Comparison of ENCODE assay signal across 17 mouse cellular contexts in genomic region chr6:6279646-6280045, GRCm38 (mm10).
DNase-seq lines count a peak whose midpoint lies in the region; ATAC-seq and TF ChIP-seq lines count a peak whose summit lies in the region.
"Had no signal": no experiment of that assay in that cellular context is flagged by ENCODE, and none has a peak within 500 bp of the region (broad histone marks: within the 10 kb centered on the region; RNA-seq: fewer than 3 reads in every experiment).

No protein-coding gene starts in this region.

- no peaks in the 10 kb centered on the region for H3K27me3 ChIP-seq in liver, embryonic 14.5 days (ENCODE audit: control insufficient read depth, insufficient read depth, low read length)
- H3K27me3 ChIP-seq in liver, embryonic 12.5 days (replicated peaks) = no peaks in the 10 kb centered on the region
- no peaks in the 10 kb centered on the region for H3K27me3 ChIP-seq in small intestine, adult 2 months (ENCODE audit: control insufficient read depth, insufficient read depth, low read length)
- H3K27me3 ChIP-seq: forebrain, embryonic 15.5 days; kidney, embryonic 15.5 days; liver, embryonic 15.5 days; midbrain, embryonic 15.5 days had no signal

- no peaks in the 10 kb centered on the region for H3K9me3 ChIP-seq in liver, embryonic 14.5 days (ENCODE audit: control insufficient read depth, low read length)
- H3K9me3 ChIP-seq in liver, embryonic 12.5 days (replicated peaks) = peaks cover 5% of the 10 kb centered on the region
- H3K9me3 ChIP-seq: forebrain, embryonic 15.5 days; kidney, embryonic 15.5 days; liver, embryonic 15.5 days; midbrain, embryonic 15.5 days had no signal

- no peaks in the 10 kb centered on the region for H3K4me1 ChIP-seq in liver, embryonic 14.5 days (replicated peaks; ENCODE audit: control insufficient read depth in 2 of 2, insufficient read depth in 2 of 2, low read length in 1 of 2)
- no peaks in the 10 kb centered on the region for H3K4me1 ChIP-seq in liver, embryonic 12.5 days
- no peaks in the 10 kb centered on the region for H3K4me1 ChIP-seq in small intestine, adult 2 months (ENCODE audit: control insufficient read depth, insufficient read depth, insufficient read length, low read length)
- H3K4me1 ChIP-seq: forebrain, embryonic 15.5 days; kidney, embryonic 15.5 days; liver, embryonic 15.5 days; midbrain, embryonic 15.5 days had no signal

- no peak for ATAC-seq in liver, embryonic 14.5 days (ENCODE audit: insufficient read depth)
- ATAC-seq in liver, embryonic 12.5 days = no peak
- ATAC-seq: forebrain, embryonic 15.5 days; hindbrain, postnatal 0 days; midbrain, embryonic 15.5 days had no signal

- TF ChIP-seq CTCF in liver, embryonic 14.5 days (IDR thresholded peaks at IDR 0.05; ENCODE audit: low read depth) = peak; percentile 48
- peak; percentile 23; the same call in 1 of the 2 replicates for TF ChIP-seq CTCF in small intestine, adult 2 months (IDR thresholded peaks at IDR 0.05; ENCODE audit: extremely low read depth, insufficient read length, insufficient replicate concordance, low read depth, low read length)

- 59% methylated on average over 6 of the region's 6 CpGs for WGBS in liver, embryonic 14.5 days (ENCODE audit: insufficient replicate concordance)
- WGBS in liver, embryonic 12.5 days (ENCODE audit: insufficient replicate concordance) = 60% methylated on average over 6 of the region's 6 CpGs
- 74% methylated on average over 6 of the region's 6 CpGs for WGBS in small intestine, adult 2 months

- no peaks in the 10 kb centered on the region for H3K36me3 ChIP-seq in liver, embryonic 14.5 days (replicated peaks; ENCODE audit: control insufficient read depth, insufficient read depth, low read depth)
- no peaks in the 10 kb centered on the region for H3K36me3 ChIP-seq in liver, embryonic 12.5 days
- no peaks in the 10 kb centered on the region for H3K36me3 ChIP-seq in small intestine, adult 2 months (ENCODE audit: control insufficient read depth, insufficient read depth, low read length)
- H3K36me3 ChIP-seq: forebrain, embryonic 15.5 days; kidney, embryonic 15.5 days; liver, embryonic 15.5 days; midbrain, embryonic 15.5 days had no signal

- H3K9ac ChIP-seq in liver, embryonic 14.5 days (replicated peaks) = no peak overlapping the region
- H3K9ac ChIP-seq in liver, embryonic 12.5 days = no peak overlapping the region
- H3K9ac ChIP-seq: forebrain, embryonic 15.5 days; kidney, embryonic 15.5 days; liver, embryonic 15.5 days; midbrain, embryonic 15.5 days had no signal

- DNase-seq in liver, embryonic 14.5 days (ENCODE audit: low read depth in 3 of 3, low spot score in 3 of 3) = no peak
- DNase-seq in ES-CJ7 (ENCODE audit: low read depth, low spot score) (peak; percentile 76), R1 (ENCODE audit: low read depth, low spot score) (peak; percentile 79)
- DNase-seq in layer of hippocampus, postnatal 36 days = no peak
- no peak for DNase-seq in adrenal gland, adult 8-10 months
- DNase-seq: adrenal gland, postnatal 36 days; cerebellum, postnatal 14 days; heart, postnatal 36 days; right cerebral cortex, adult 18-20 months had no signal

- H3K4me2 ChIP-seq in liver, embryonic 14.5 days (ENCODE audit: low read depth) = no peak overlapping the region
- no peak overlapping the region for H3K4me2 ChIP-seq in liver, embryonic 12.5 days
- H3K4me2 ChIP-seq: forebrain, embryonic 15.5 days; heart, embryonic 11.5 days; kidney, embryonic 15.5 days; liver, embryonic 15.5 days; midbrain, embryonic 15.5 days had no signal

- no peak for TF ChIP-seq POLR2A in small intestine, adult 2 months (IDR thresholded peaks at IDR 0.05; ENCODE audit: low read depth, low read length)

- no peak overlapping the region for H3K27ac ChIP-seq in liver, embryonic 14.5 days
- no peak overlapping the region for H3K27ac ChIP-seq in liver, embryonic 12.5 days
- H3K27ac ChIP-seq in small intestine, adult 2 months (ENCODE audit: insufficient read depth, low read depth, low read length) = no peak overlapping the region
- H3K27ac ChIP-seq: forebrain, embryonic 15.5 days; hindbrain, postnatal 0 days; kidney, embryonic 15.5 days; liver, embryonic 15.5 days; midbrain, embryonic 15.5 days had no signal

- no peak for TF ChIP-seq EP300 in liver, embryonic 14.5 days (IDR thresholded peaks at IDR 0.05; ENCODE audit: low read depth)

- no peak overlapping the region for H3K4me3 ChIP-seq in liver, embryonic 14.5 days (ENCODE audit: insufficient read depth in 1 of 2, low read depth in 2 of 2, low read length in 2 of 2)
- no peak overlapping the region for H3K4me3 ChIP-seq in liver, embryonic 12.5 days
- H3K4me3 ChIP-seq in small intestine, adult 2 months (ENCODE audit: low read depth, low read length) = no peak overlapping the region
- H3K4me3 ChIP-seq: forebrain, embryonic 15.5 days; kidney, embryonic 15.5 days; liver, embryonic 15.5 days; midbrain, embryonic 15.5 days had no signal

Comparison
In these comparisons a context has a peak if more than half of its experiments do, and no peak if none do; other contexts are left out.
1. DNase-seq: peak in ES-CJ7 (single experiment) and R1 (single experiment); none in liver, embryonic 14.5 days (0 of 3), layer of hippocampus, postnatal 36 days (0 of 2) and adrenal gland, adult 8-10 months (single experiment).